Mouse (Mus musculus) ES-Bruce4 (cell line): Measurements from ENCODE around the gene Ap3s2.

Experiments
- CTCF ChIP-seq: IDR thresholded peaks from one replicate; pipeline ENCODE4 v1.8.1; 2011; ENCODE audit warnings: low read depth, low read length
- EP300 ChIP-seq: IDR thresholded peaks from 2 replicates; pipeline ENCODE4 v1.6.1; 2011; ENCODE audit warnings: low read depth, low read length; ENCODE audit not compliant: insufficient read depth
- POLR2A ChIP-seq: IDR thresholded peaks from one replicate; pipeline ENCODE4 v1.8.1; 2011; ENCODE audit warnings: low read length; ENCODE audit not compliant: insufficient read depth

DNA sequence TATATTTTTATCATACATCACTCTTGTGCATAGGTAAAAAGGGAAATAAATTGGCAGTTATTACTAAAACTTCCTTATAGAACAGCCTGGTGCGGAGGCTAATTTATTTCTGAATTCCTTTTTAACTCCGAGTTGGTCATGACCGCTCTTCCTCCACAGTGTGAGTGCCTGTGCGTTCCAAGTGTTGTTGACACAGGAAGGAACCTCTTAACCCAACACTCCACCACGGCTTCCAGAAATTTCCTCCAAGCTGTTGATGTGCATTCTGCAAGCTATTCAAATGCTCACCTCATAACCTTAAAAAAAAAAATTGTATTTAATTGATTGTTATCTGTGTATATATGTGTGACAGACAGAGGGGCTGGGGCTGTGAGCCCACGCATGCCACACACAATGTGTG, 29.8 kb upstream of the Ap3s2 start:
- TF ChIP-seq CTCF (no peak), POLR2A (no peak), EP300 (no peak)
